Mouse (Mus musculus): Measurements from ENCODE around the gene Prpf4. TPM values are rescaled to one million over a fixed set of nuclear protein-coding genes. Genes with fewer than 3 reads are reported as not detected.

Prpf4 gene
- polyA plus RNA-seq, 1 experiment: 0.17 TPM

- H3K27me3 ChIP-seq (ENCODE audit: control insufficient read depth): no peaks in the 10 kb centered on the region
- H3K4me1 ChIP-seq (ENCODE audit: control insufficient read depth): peaks cover 25% of the 10 kb centered on the region
- no peak overlapping the region for H3K4me3 ChIP-seq (replicated peaks)
- TF ChIP-seq GATA1 (IDR thresholded peaks at IDR 0.05; ENCODE audit: low read length): no peak
- no peak for TF ChIP-seq TAL1 (IDR thresholded peaks at IDR 0.05; ENCODE audit: low read length)
- H3K36me3 ChIP-seq (ENCODE audit: control insufficient read depth): peaks cover 46% of the 10 kb centered on the region
- no peaks in the 10 kb centered on the region for H3K9me3 ChIP-seq (ENCODE audit: control insufficient read depth, low read length)
Measured at GRCm38 (mm10) chr4:62383207-62383606, 25.4 kb upstream of the Prpf4 start.

DNA sequence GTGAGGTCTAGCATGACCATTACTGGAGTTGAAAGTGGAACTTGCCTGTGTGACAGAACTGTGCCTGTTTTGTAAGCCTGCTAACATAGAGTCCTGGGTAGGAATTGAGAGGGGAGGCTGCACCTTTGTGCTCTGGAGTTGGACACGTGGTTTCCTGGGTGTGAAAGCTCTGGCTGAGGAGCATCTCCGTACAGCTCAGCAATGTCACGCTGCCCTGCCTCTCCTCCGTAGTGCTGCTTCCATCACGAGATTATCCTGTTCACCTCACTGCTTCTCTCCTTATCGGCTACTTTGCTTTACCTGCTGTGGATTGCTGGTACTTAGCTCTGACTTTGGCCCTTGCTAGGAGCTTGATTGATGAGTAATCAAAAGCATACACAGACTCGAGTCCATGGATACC is 24.8 kb upstream of the Prpf4 start:
- Histone ChIP-seq H3K36me3 (ENCODE audit: control insufficient read depth) (peaks cover 49% of the 10 kb centered on the region), H3K27me3 (ENCODE audit: control insufficient read depth) (no peaks in the 10 kb centered on the region), H3K4me3 (replicated peaks) (no peak overlapping the region), H3K9me3 (ENCODE audit: control insufficient read depth, low read length) (no peaks in the 10 kb centered on the region), H3K4me1 (ENCODE audit: control insufficient read depth) (peaks cover 23% of the 10 kb centered on the region)
- TF ChIP-seq GATA1 (IDR thresholded peaks at IDR 0.05; ENCODE audit: low read length): no peak
- no peak for TF ChIP-seq TAL1 (IDR thresholded peaks at IDR 0.05; ENCODE audit: low read length)

- peaks cover 53% of the 10 kb centered on the region for H3K36me3 ChIP-seq (ENCODE audit: control insufficient read depth)
- TF ChIP-seq GATA1 (IDR thresholded peaks at IDR 0.05; ENCODE audit: low read length) (no peak), TAL1 (IDR thresholded peaks at IDR 0.05; ENCODE audit: low read length) (no peak)
- H3K4me3 ChIP-seq (replicated peaks): no peak overlapping the region
- peaks cover 23% of the 10 kb centered on the region for H3K4me1 ChIP-seq (ENCODE audit: control insufficient read depth)
- H3K27me3 ChIP-seq (ENCODE audit: control insufficient read depth): no peaks in the 10 kb centered on the region
- no peaks in the 10 kb centered on the region for H3K9me3 ChIP-seq (ENCODE audit: control insufficient read depth, low read length)
Measured at GRCm38 (mm10) chr4:62384159-62384558, 24.4 kb upstream of the Prpf4 start.

- TF ChIP-seq TAL1 (IDR thresholded peaks at IDR 0.05; ENCODE audit: low read length) (no peak), GATA1 (IDR thresholded peaks at IDR 0.05; ENCODE audit: low read length) (no peak)
- H3K27me3 ChIP-seq (ENCODE audit: control insufficient read depth): no peaks in the 10 kb centered on the region
- peaks cover 33% of the 10 kb centered on the region for H3K4me1 ChIP-seq (ENCODE audit: control insufficient read depth)
- H3K36me3 ChIP-seq (ENCODE audit: control insufficient read depth): peaks cover 62% of the 10 kb centered on the region
- no peaks in the 10 kb centered on the region for H3K9me3 ChIP-seq (ENCODE audit: control insufficient read depth, low read length)
- H3K4me3 ChIP-seq (replicated peaks): no peak overlapping the region
Measured at GRCm38 (mm10) chr4:62385439-62385838, 23.2 kb upstream of the Prpf4 start.

DNA sequence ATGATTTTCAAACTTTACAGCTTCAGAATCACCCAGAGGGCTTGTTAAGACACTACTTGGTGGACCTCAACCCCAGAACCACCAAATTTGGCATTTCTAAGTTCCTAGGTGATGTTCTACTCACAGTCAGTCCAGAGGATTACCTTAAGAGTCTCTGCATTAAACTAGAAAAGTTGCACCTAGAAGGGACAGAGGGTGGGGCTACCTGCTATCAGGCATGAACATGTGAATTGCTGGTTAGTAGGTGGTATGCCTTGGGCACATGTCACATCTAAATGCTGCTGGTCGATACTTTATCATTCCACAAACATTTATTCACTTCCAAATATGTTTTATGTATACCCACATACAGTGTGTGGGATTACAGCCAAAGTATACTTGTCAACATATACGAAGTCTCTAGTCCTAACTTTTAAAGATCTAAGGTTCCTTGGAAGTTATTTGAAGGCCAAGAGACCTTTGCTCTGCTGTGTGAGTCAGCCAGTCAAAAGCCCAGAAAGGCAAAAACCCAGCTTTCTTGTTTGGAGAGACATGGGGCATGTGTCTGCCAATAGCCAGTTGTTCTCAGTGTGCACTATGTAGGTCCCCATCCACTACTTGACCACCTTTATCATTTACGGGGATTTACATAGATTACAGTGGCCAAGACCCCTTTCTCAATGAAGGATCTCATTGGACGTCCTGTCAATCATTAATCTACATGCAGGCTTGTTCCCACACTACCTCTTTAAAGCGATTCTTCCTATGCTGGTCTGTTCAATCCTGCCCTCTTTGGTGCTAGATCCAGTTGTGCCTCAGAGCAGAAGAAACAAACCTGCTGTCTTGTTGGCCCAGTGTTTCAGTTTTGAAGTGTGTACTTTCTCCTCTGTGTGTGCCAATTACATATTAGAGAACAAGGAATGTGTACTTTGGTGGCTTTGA is 18.7 kb upstream of the Prpf4 start:
- Histone ChIP-seq H3K27me3 (ENCODE audit: control insufficient read depth) (no peaks in the 10 kb centered on the region), H3K36me3 (ENCODE audit: control insufficient read depth) (peaks cover 86% of the 10 kb centered on the region), H3K4me1 (ENCODE audit: control insufficient read depth) (peaks cover 14% of the 10 kb centered on the region), H3K9me3 (ENCODE audit: control insufficient read depth, low read length) (no peaks in the 10 kb centered on the region), H3K4me3 (replicated peaks) (no peak overlapping the region)
- TF ChIP-seq TAL1 (IDR thresholded peaks at IDR 0.05; ENCODE audit: low read length): no peak
- no peak for TF ChIP-seq GATA1 (IDR thresholded peaks at IDR 0.05; ENCODE audit: low read length)

GRCm38 (mm10) chr4:62391892-62392291 is 16.7 kb upstream of the Prpf4 start:
- Histone ChIP-seq H3K9me3 (ENCODE audit: control insufficient read depth, low read length) (no peaks in the 10 kb centered on the region), H3K27me3 (ENCODE audit: control insufficient read depth) (no peaks in the 10 kb centered on the region), H3K4me1 (ENCODE audit: control insufficient read depth) (peaks cover 15% of the 10 kb centered on the region), H3K36me3 (ENCODE audit: control insufficient read depth) (peaks cover 89% of the 10 kb centered on the region), H3K4me3 (replicated peaks) (no peak overlapping the region)
- TF ChIP-seq GATA1 (IDR thresholded peaks at IDR 0.05; ENCODE audit: low read length) (no peak), TAL1 (IDR thresholded peaks at IDR 0.05; ENCODE audit: low read length) (no peak)

GRCm38 (mm10) chr4:62393459-62393858 is 15.1 kb upstream of the Prpf4 start:
- peaks cover 90% of the 10 kb centered on the region for H3K36me3 ChIP-seq (ENCODE audit: control insufficient read depth)
- no peaks in the 10 kb centered on the region for H3K27me3 ChIP-seq (ENCODE audit: control insufficient read depth)
- H3K4me3 ChIP-seq (replicated peaks): no peak overlapping the region
- H3K4me1 ChIP-seq (ENCODE audit: control insufficient read depth): peaks cover 17% of the 10 kb centered on the region
- H3K9me3 ChIP-seq (ENCODE audit: control insufficient read depth, low read length): no peaks in the 10 kb centered on the region
- no peak for TF ChIP-seq GATA1 (IDR thresholded peaks at IDR 0.05; ENCODE audit: low read length)
- no peak for TF ChIP-seq TAL1 (IDR thresholded peaks at IDR 0.05; ENCODE audit: low read length)

- no peak for TF ChIP-seq TAL1 (IDR thresholded peaks at IDR 0.05; ENCODE audit: low read length)
- no peak for TF ChIP-seq GATA1 (IDR thresholded peaks at IDR 0.05; ENCODE audit: low read length)
- peaks cover 89% of the 10 kb centered on the region for H3K36me3 ChIP-seq (ENCODE audit: control insufficient read depth)
Measured at GRCm38 (mm10) chr4:62395806-62396205, 12.8 kb upstream of the Prpf4 start.

GRCm38 (mm10) chr4:62397616-62398365 is 10.8 kb upstream of the Prpf4 start:
- Histone ChIP-seq H3K9me3 (ENCODE audit: control insufficient read depth, low read length) (no peaks in the 10 kb centered on the region), H3K36me3 (ENCODE audit: control insufficient read depth) (peaks cover 89% of the 10 kb centered on the region), H3K4me1 (ENCODE audit: control insufficient read depth) (peaks cover 6% of the 10 kb centered on the region), H3K4me3 (replicated peaks) (no peak overlapping the region), H3K27me3 (ENCODE audit: control insufficient read depth) (no peaks in the 10 kb centered on the region)
- TF ChIP-seq TAL1 (IDR thresholded peaks at IDR 0.05; ENCODE audit: low read length) (no peak), GATA1 (IDR thresholded peaks at IDR 0.05; ENCODE audit: low read length) (no peak)

More at GRCm38 (mm10) chr4:62395806-62396205, 12.8 kb upstream of the Prpf4 start:
- no peak overlapping the region for H3K4me3 ChIP-seq (replicated peaks)
- peaks cover 6% of the 10 kb centered on the region for H3K4me1 ChIP-seq (ENCODE audit: control insufficient read depth)
- no peaks in the 10 kb centered on the region for H3K27me3 ChIP-seq (ENCODE audit: control insufficient read depth)
- no peaks in the 10 kb centered on the region for H3K9me3 ChIP-seq (ENCODE audit: control insufficient read depth, low read length)
